Mouse (Mus musculus) heart, postnatal 36 days (tissue): Measurements from ENCODE around the gene Ugt1a8. TPM values are rescaled to one million over a fixed set of nuclear protein-coding genes. Genes with fewer than 3 reads are reported as not detected.
"Not testable (repeated sequence)": the region's sequence is repeated elsewhere in the genome, so short reads cannot be mapped to it uniquely, and the experiment has no call there.

Source experiments
- DNase-seq, 2 experiments: peaks; one replicate each; pipeline ENCODE4 v3.0.0; 2021 to 2022
- intact Hi-C: fragments of 180-260 bp; cut with DNase I; formaldehyde crosslinking; loops from one replicate; pipeline ENCODE4 v1.15.1; 2025
- total RNA-seq, 2 experiments: library from RNA; stranded (reverse); gene quantifications; 2 replicates each; pipeline ENCODE4 v1.2.3; 2021

Gene Ugt1a8
- total RNA-seq = not detected

- intact Hi-C loops = no loop called here
- DNase-seq = no peak
These were observed at the start of gene Ugt1a8 for GRCm38 (mm10) chr1:88087513-88087912. Ugt1a8 (plus strand) TSS chr1:88087813.

- DNase-seq, intact Hi-C loops: not testable (repeated sequence)
These were observed 44.6 kb upstream of the Ugt1a8 start for GRCm38 (mm10) chr1:88043044-88043443.

GRCm38 (mm10) chr1:88044832-88045437, 42.7 kb upstream of the Ugt1a8 start:
- intact Hi-C loops = not testable (repeated sequence)

GRCm38 (mm10) chr1:88047408-88047807, 40.2 kb upstream of the Ugt1a8 start:
- intact Hi-C loops = not testable (repeated sequence)

More at GRCm38 (mm10) chr1:88044832-88045437, 42.7 kb upstream of the Ugt1a8 start:
- DNase-seq = not testable (repeated sequence)

DNA sequence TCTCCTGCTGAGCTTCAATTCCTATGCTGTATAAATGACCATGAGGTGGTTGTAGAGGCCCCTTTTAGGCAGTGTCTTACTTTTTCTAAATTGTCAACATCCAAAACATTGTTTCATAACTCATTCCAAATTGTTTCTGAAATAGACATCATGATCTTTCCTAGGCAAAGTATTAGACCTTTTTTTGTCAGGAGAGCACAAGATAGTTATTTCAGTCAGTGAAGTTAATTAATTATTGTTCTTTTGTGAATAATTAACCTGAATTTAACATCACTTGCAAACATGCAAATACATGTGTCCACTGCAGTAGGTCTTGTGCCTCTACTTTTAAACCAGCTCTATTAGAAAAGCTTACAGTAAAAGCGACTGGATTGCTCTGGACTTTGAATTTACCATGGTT, 32.5 kb upstream of the Ugt1a8 start, which contains the start of gene Ugt1a10:
TSS of gene Ugt1a10 (plus strand) at position 301 of the 400 bp plus-strand sequence.
- no peak for DNase-seq
- intact Hi-C loops = no loop called here

More at GRCm38 (mm10) chr1:88047408-88047807, 40.2 kb upstream of the Ugt1a8 start:
- DNase-seq = not testable (repeated sequence)

DNA sequence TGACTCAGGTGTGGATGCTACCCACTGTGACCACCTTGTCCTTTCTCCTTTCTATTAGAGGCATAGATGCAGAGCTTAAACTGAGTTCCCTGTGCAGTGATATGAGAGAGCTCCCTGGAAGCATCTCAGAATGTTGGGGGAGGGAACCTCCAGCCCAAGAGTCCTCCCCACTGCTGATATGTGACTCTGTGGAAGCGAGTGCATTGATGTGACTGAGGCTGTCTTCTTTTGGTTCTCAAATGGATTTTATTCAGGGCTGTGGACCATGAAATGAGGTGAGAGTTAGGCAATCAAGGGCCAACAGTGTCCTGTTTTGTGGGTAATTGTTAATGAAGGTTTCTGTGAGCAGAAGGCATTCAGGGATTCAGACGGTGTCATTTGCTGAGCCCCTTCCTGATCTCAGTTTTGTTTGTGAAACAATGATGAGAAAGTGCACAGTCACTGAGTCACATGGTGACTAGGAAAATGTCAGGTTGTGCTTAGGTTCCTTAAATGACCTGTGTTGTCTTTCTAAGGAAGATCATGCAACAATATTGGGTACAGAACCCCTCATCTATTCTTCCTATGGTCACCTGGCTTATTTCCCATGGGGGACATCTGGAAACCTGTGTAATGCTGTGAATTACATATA, 21.0 kb upstream of the Ugt1a8 start:
- DNase-seq = not testable (repeated sequence)

GRCm38 (mm10) chr1:88070495-88070894, 17.1 kb upstream of the Ugt1a8 start, which contains the start of gene Ugt1a9:
Ugt1a9 (plus strand) TSS chr1:88070800.
- intact Hi-C loops = no loop called here
- no peak for DNase-seq

More for the DNA sequence above, 21.0 kb upstream of the Ugt1a8 start:
- intact Hi-C loops = not testable (repeated sequence)

DNA sequence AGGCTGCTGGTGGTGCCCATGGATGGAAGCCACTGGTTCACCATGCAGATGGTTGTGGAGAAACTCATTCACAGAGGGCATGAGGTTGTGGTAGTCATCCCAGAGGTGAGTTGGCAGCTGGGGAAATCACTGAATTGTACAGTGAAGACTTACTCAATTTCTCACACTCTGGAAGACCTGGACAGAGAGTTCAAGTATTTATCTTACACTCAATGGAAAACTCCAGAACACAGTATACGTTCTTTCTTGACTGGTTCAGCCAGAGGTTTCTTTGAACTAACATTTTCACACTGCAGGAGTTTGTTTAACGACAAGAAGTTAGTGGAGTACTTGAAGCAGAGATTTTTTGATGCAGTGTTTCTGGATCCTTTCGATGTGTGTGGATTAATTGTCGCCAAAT, 16.7 kb upstream of the Ugt1a8 start:
- DNase-seq = no peak
- intact Hi-C loops = no loop called here

DNA sequence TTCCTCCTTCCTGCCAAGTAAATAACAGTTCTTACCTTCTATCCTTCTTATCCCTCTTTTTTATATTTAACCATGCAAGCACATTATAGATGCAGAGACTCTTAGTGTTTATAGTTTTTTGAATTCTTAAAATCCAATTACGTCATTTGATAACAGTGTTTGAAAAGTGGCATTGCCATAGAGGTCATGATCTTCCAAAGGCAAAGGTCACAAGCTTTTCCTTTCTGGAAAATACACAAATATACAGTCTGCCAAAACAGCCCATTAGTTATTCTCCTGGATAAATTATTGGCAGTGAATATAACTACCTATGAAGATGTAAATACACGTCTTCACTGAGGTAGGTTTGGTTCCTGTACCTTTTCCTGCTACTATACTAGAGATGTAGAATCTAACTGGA, 13.1 kb upstream of the Ugt1a8 start:
- intact Hi-C loops = no loop called here

DNA sequence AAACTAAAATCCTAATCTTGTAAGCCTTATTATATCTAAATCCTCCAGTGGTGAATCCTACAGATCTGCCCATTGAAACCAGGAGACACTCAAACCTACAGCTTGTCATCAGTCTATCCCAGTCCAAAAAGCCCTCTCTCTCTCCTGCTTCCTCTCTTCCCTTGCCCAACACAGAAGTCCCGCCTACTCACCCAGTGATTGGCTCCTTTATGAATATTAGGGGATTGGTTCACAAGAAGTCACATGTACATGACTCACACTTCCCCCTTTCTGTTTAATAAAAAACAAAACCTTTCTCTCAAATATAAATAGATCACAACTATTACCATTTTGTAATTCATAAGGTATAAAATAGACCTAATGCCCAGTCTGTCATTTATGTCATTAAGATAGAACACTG, 10.5 kb upstream of the Ugt1a8 start:
- intact Hi-C loops = no loop called here
- DNase-seq = no peak

More for the DNA sequence above, 13.1 kb upstream of the Ugt1a8 start:
- DNase-seq = no peak

DNA sequence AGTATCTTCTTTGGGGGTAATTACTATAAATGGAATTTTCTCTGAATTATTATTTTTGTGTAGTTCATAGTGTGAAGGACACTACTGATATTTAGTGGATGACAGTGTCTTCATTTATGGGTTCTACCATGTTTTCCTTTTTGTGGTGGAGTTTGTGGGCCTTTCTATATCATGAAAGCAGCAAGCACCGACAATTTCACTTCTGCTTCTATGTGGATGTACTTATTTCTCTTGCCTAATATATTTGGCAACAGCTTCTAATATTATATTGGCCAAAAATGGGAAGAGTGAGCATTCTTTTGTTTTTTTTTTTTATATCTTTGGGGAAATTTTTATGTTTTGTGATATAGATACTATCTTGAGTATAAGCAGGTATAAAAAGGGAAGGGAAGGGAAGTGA, 5.9 kb upstream of the Ugt1a8 start:
- intact Hi-C loops = no loop called here
- DNase-seq = no peak

GRCm38 (mm10) chr1:88086125-88086524, 1.5 kb upstream of the Ugt1a8 start:
- intact Hi-C loops = no loop called here
- no peak for DNase-seq

GRCm38 (mm10) chr1:88092341-88092740, 4.7 kb downstream of the Ugt1a8 start:
- intact Hi-C loops = no loop called here
- no peak for DNase-seq

GRCm38 (mm10) chr1:88094270-88094676, 6.7 kb downstream of the Ugt1a8 start:
- intact Hi-C loops = not testable (repeated sequence)

GRCm38 (mm10) chr1:88094941-88095492, 7.4 kb downstream of the Ugt1a8 start, which contains the start of gene Ugt1a7c:
Ugt1a7c (plus strand) TSS chr1:88095062.
- intact Hi-C loops = no loop called here
- DNase-seq = peak; percentile 22 to 42

More at GRCm38 (mm10) chr1:88094270-88094676, 6.7 kb downstream of the Ugt1a8 start:
- not testable (repeated sequence) for DNase-seq

- DNase-seq, intact Hi-C loops: not testable (repeated sequence)
These were observed 10.9 kb downstream of the Ugt1a8 start for GRCm38 (mm10) chr1:88098546-88098945.

- intact Hi-C loops = not testable (repeated sequence)
These were observed 12.1 kb downstream of the Ugt1a8 start for GRCm38 (mm10) chr1:88099691-88100090.

DNA sequence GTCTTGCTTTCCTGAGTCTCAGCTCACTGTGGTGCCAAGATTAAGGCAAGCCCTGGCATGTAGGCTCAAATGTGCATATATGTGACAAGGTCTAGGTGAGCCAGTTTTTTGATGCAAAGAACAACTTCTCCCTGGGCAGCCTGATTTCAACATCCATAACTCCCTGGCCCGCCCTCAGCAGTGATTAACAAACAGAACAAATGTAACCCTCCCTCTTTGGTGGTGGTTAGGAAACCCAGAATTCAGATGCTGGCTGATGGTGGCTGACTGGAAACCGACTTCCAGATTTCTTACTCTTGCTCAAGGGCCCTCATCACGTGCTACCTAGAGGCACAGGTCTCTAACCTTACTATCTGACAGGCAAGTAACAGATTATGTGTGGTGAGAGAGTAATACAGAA, 15.4 kb downstream of the Ugt1a8 start, which contains the start of gene Ugt1a6b:
TSS of gene Ugt1a6b (plus strand) at position 234 of the 400 bp plus-strand sequence.
- DNase-seq, intact Hi-C loops: not testable (repeated sequence)

More at GRCm38 (mm10) chr1:88099691-88100090, 12.1 kb downstream of the Ugt1a8 start:
- DNase-seq = not testable (repeated sequence)

GRCm38 (mm10) chr1:88103697-88104468, 16.3 kb downstream of the Ugt1a8 start:
- intact Hi-C loops, DNase-seq: not testable (repeated sequence)

DNA sequence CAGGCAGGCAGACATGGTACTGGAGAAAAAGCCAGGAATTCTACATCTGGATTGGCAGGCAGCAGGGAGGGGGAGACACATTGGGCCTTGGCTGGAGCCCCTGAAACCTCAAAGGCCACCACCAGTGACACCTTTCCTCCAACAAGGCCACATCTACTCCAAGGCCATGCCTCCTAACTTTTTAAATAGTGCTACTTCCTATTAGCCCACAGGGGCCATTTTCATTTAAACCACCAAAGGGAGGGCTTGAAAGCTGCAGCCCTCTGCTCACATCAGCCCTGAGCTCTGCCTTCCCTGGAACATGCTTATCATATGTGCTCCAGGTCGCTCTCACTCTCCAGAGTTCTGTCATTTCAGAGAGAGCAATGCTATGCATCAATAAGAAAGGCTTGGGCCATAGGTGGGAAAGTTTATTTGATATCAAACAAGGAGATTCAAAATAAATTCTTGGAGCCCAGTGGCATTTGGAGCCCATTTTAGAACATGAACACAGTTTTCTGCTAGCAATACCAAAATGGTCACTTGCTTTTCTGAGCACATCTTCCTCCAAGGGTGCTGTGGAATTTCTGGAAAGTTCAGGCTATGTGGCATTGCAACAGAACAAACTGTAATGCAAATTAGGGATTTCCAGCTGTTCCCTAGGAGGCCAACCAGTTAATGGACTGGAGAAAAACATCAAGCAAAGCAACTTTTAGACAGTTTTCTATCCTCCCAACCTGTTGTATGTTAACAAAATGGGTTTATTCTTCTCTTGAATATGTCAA, 17.2 kb downstream of the Ugt1a8 start:
- intact Hi-C loops = no loop called here
- no peak for DNase-seq
